Mouse (Mus musculus) MEL (cell line): ENCODE results near the gene Pdzd2. TPM values are rescaled to one million over a fixed set of nuclear protein-coding genes. Genes with fewer than 3 reads are reported as not detected.

Source experiments
- DNase-seq: peaks from one replicate; pipeline ENCODE4 v3.0.0; 2011; ENCODE audit warnings: low read depth, low spot score
- H3K27ac ChIP-seq: 2 replicates; pipeline ENCODE4 v1.5.1; 2012; ENCODE audit warnings: low read depth, mild to moderate bottlenecking, control low read depth, low read length, moderate library complexity; ENCODE audit not compliant: control insufficient read depth
- H3K27me3 ChIP-seq, 2 experiments: fragments of 150-350 bp in 1 of 2; sonication (generic) in 1 of 2; 2 replicates each; pipeline ENCODE4 v1.6.1; 2012; ENCODE audit warnings: low read length in 2 of 2, mild to moderate bottlenecking in 2 of 2, improper control_type of control experiment in 1 of 2, moderate library complexity in 1 of 2; ENCODE audit not compliant: insufficient read depth in 2 of 2, control insufficient read depth in 1 of 2
- H3K36me3 ChIP-seq, 2 experiments: 2 replicates each; pipeline ENCODE4 v1.6.1; 2012 to 2014; ENCODE audit warnings: low read length in 2 of 2, improper control_type of control experiment in 1 of 2, inconsistent platforms in 1 of 2, mild to moderate bottlenecking in 1 of 2; ENCODE audit not compliant: insufficient read depth in 2 of 2, control insufficient read depth in 1 of 2
- H3K4me1 ChIP-seq, 2 experiments: fragments of 150-350 bp in 1 of 2; sonication (generic) in 1 of 2; 2 replicates each; pipeline ENCODE4 v1.6.1; 2012; ENCODE audit warnings: low read length in 2 of 2, improper control_type of control experiment in 1 of 2, mild to moderate bottlenecking in 1 of 2; ENCODE audit not compliant: insufficient read depth in 2 of 2, control insufficient read depth in 1 of 2
- H3K4me3 ChIP-seq, 2 experiments: fragments of 150-350 bp in 1 of 2; sonication (generic) in 1 of 2; 2 replicates each; pipeline ENCODE4 v1.5.1; 2012; ENCODE audit warnings: low read depth in 2 of 2, low read length in 2 of 2, mild to moderate bottlenecking in 2 of 2, moderate library complexity in 2 of 2, control low read depth in 1 of 2, improper control_type of control experiment in 1 of 2; ENCODE audit not compliant: control insufficient read depth in 1 of 2, insufficient read depth in 1 of 2
- H3K79me2 ChIP-seq: 2 replicates; pipeline ENCODE4 v1.6.1; 2012; ENCODE audit warnings: mild to moderate bottlenecking, low read length, moderate library complexity; ENCODE audit not compliant: control insufficient read depth, poor library complexity, insufficient read depth
- H3K9ac ChIP-seq: 2 replicates; pipeline ENCODE4 v1.6.1; 2012; ENCODE audit warnings: low read depth, mild to moderate bottlenecking, control low read depth, low read length, moderate library complexity; ENCODE audit not compliant: control insufficient read depth, poor library complexity, severe bottlenecking
- H3K9me3 ChIP-seq: fragments of 150-350 bp; sonication (generic); replicated peaks from 2 replicates; pipeline ENCODE4 v1.6.1; 2012; ENCODE audit warnings: mild to moderate bottlenecking, low read length, improper control_type of control experiment, moderate library complexity; ENCODE audit not compliant: insufficient read depth
- BHLHE40 ChIP-seq: IDR thresholded peaks from 2 replicates; pipeline ENCODE4 v1.6.1; 2012; ENCODE audit warnings: low read depth, mild to moderate bottlenecking, inconsistent platforms, low read length, improper control_type of control experiment, borderline replicate concordance
- CTCF ChIP-seq, 3 experiments: IDR thresholded peaks in 2 of 3; conservative IDR thresholded peaks in 1 of 3; 2 replicates each; pipeline ENCODE4 v1.5.1; 2011 to 2012; ENCODE audit warnings: low read length in 3 of 3, low read depth in 2 of 3, mild to moderate bottlenecking in 2 of 3, improper control_type of control experiment in 1 of 3, inconsistent platforms in 1 of 3, mixed read lengths in 1 of 3, moderate library complexity in 1 of 3; ENCODE audit not compliant: control insufficient read depth in 1 of 3, insufficient read depth in 1 of 3, poor library complexity in 1 of 3, severe bottlenecking in 1 of 3
- E2F4 ChIP-seq: IDR thresholded peaks from 2 replicates; pipeline ENCODE4 v1.6.1; 2011; ENCODE audit warnings: low read depth, low read length, improper control_type of control experiment, borderline replicate concordance
- ELF1 ChIP-seq: IDR thresholded peaks from 2 replicates; pipeline ENCODE4 v1.6.1; 2014; ENCODE audit warnings: low read depth, mild to moderate bottlenecking, inconsistent platforms, low read length, improper control_type of control experiment, moderate library complexity
- EP300 ChIP-seq, 2 experiments: IDR thresholded peaks; 2 replicates each; pipeline ENCODE4 v1.6.1; 2011; ENCODE audit warnings: improper control_type of control experiment in 2 of 2, low read length in 2 of 2, low read depth in 1 of 2, mild to moderate bottlenecking in 1 of 2
- ETS1 ChIP-seq: IDR thresholded peaks from 2 replicates; pipeline ENCODE4 v1.6.1; 2012; ENCODE audit warnings: low read depth, mild to moderate bottlenecking, inconsistent platforms, low read length, improper control_type of control experiment, moderate library complexity
- GABPA ChIP-seq: IDR thresholded peaks from 2 replicates; pipeline ENCODE4 v1.6.1; 2012; ENCODE audit warnings: low read depth, mild to moderate bottlenecking, inconsistent platforms, low read length, improper control_type of control experiment, moderate library complexity
- GATA1 ChIP-seq: IDR thresholded peaks from 2 replicates; pipeline ENCODE4 v1.6.1; 2011; ENCODE audit warnings: low read depth, low read length, improper control_type of control experiment
- JUND ChIP-seq: IDR thresholded peaks from 2 replicates; pipeline ENCODE4 v1.6.1; 2011; ENCODE audit warnings: low read depth, mild to moderate bottlenecking, improper control_type of control experiment, low read length
- MAFK ChIP-seq: IDR thresholded peaks from 2 replicates; pipeline ENCODE4 v1.6.1; 2011; ENCODE audit warnings: low read depth, mild to moderate bottlenecking, low read length, improper control_type of control experiment, borderline replicate concordance
- MAX ChIP-seq: IDR thresholded peaks from 2 replicates; pipeline ENCODE4 v1.6.1; 2011; ENCODE audit warnings: low read length, improper control_type of control experiment
- MAZ ChIP-seq: IDR thresholded peaks from 2 replicates; pipeline ENCODE4 v1.6.1; 2012; ENCODE audit warnings: low read depth, mild to moderate bottlenecking, inconsistent platforms, low read length, improper control_type of control experiment
- MEF2A ChIP-seq: IDR thresholded peaks from 2 replicates; pipeline ENCODE4 v1.6.1; 2014; ENCODE audit warnings: low read depth, mild to moderate bottlenecking, inconsistent platforms, low read length, improper control_type of control experiment; ENCODE audit not compliant: poor library complexity, insufficient replicate concordance, severe bottlenecking; ENCODE audit errors: extremely low read depth
- MYB ChIP-seq: IDR thresholded peaks from 2 replicates; pipeline ENCODE4 v1.6.1; 2011; ENCODE audit warnings: mild to moderate bottlenecking, low read depth, low read length, improper control_type of control experiment
- NELFE ChIP-seq: IDR thresholded peaks from 2 replicates; pipeline ENCODE4 v1.6.1; 2011; ENCODE audit warnings: low read depth, low read length, improper control_type of control experiment
- NRF1 ChIP-seq: IDR thresholded peaks from 2 replicates; pipeline ENCODE4 v1.6.1; 2014; ENCODE audit warnings: low read depth, mild to moderate bottlenecking, inconsistent platforms, low read length, improper control_type of control experiment, moderate library complexity; ENCODE audit not compliant: poor library complexity, insufficient read depth, severe bottlenecking
- POLR2A ChIP-seq, 2 experiments: IDR thresholded peaks; 2 replicates each; pipeline ENCODE4 v1.6.1; 2011 to 2012; ENCODE audit warnings: low read length in 2 of 2, mild to moderate bottlenecking in 2 of 2, control low read depth in 1 of 2, improper control_type of control experiment in 1 of 2, low read depth in 1 of 2, moderate library complexity in 1 of 2; ENCODE audit not compliant: control insufficient read depth in 1 of 2, insufficient read depth in 1 of 2, poor library complexity in 1 of 2
- POLR2AphosphoS2 ChIP-seq: IDR thresholded peaks from 2 replicates; pipeline ENCODE4 v1.6.1; 2011; ENCODE audit warnings: low read length, improper control_type of control experiment
- POLR2AphosphoS5 ChIP-seq: IDR thresholded peaks from 2 replicates; pipeline ENCODE4 v1.6.1; 2012; ENCODE audit warnings: low read depth, borderline replicate concordance, mild to moderate bottlenecking, inconsistent platforms, low read length, moderate library complexity, mixed read lengths
- RAD21 ChIP-seq: IDR thresholded peaks from 2 replicates; pipeline ENCODE4 v1.6.1; 2011; ENCODE audit warnings: mild to moderate bottlenecking, low read depth, low read length, improper control_type of control experiment
- RCOR1 ChIP-seq: IDR thresholded peaks from 2 replicates; pipeline ENCODE4 v1.6.1; 2012; ENCODE audit warnings: low read depth, mild to moderate bottlenecking, inconsistent platforms, low read length, improper control_type of control experiment
- SIN3A ChIP-seq: IDR thresholded peaks from 2 replicates; pipeline ENCODE4 v1.6.1; 2012; ENCODE audit warnings: low read length, improper control_type of control experiment, inconsistent platforms
- TBP ChIP-seq: IDR thresholded peaks from 2 replicates; pipeline ENCODE4 v1.8.0; 2011; ENCODE audit warnings: low read depth, low read length, improper control_type of control experiment
- UBTF ChIP-seq: IDR thresholded peaks from 2 replicates; pipeline ENCODE4 v1.6.1; 2012; ENCODE audit warnings: low read depth, mild to moderate bottlenecking, inconsistent platforms, low read length, improper control_type of control experiment, moderate library complexity, borderline replicate concordance; ENCODE audit not compliant: insufficient read depth
- USF1 ChIP-seq: IDR thresholded peaks from 2 replicates; pipeline ENCODE4 v1.6.1; 2014; ENCODE audit warnings: low read depth, mild to moderate bottlenecking, inconsistent platforms, low read length, improper control_type of control experiment, moderate library complexity
- ZC3H11A ChIP-seq: IDR thresholded peaks from 2 replicates; pipeline ENCODE4 v1.6.1; 2012; ENCODE audit warnings: low read depth, mild to moderate bottlenecking, inconsistent platforms, low read length, improper control_type of control experiment
- ZKSCAN1 ChIP-seq: IDR thresholded peaks from 2 replicates; pipeline ENCODE4 v1.6.1; 2012; ENCODE audit warnings: low read depth, mild to moderate bottlenecking, inconsistent platforms, low read length, improper control_type of control experiment, moderate library complexity
- ZMIZ1 ChIP-seq: IDR thresholded peaks from 2 replicates; pipeline ENCODE4 v1.6.1; 2012; ENCODE audit warnings: low read depth, mild to moderate bottlenecking, inconsistent platforms, low read length, improper control_type of control experiment, moderate library complexity
- polyA plus RNA-seq, 2 experiments: library from polyadenylated mRNA; stranded (reverse) in 1 of 2; unstranded in 1 of 2; fragments of >175 nt in 1 of 2; fragments of >200 nt in 1 of 2; gene quantifications; 2 replicates each; pipeline versions ENCODE4 v1.2.1 to v1.2.4; 2012; ENCODE audit warnings: low replicate concordance in 2 of 2, low read depth in 1 of 2; ENCODE audit not compliant: insufficient read length in 2 of 2, insufficient read depth in 1 of 2, missing spikeins in 1 of 2
- total RNA-seq: library from RNA; depleted of rRNA; stranded (reverse); fragments of 300-350 nt; gene quantifications from 2 replicates; pipeline ENCODE4 v1.2.3, GENCODE M21; 2012

The Pdzd2 gene
- total and polyA plus RNA-seq, 3 experiments, result 0.15 to 0.33 TPM; not detected in 1

DNA sequence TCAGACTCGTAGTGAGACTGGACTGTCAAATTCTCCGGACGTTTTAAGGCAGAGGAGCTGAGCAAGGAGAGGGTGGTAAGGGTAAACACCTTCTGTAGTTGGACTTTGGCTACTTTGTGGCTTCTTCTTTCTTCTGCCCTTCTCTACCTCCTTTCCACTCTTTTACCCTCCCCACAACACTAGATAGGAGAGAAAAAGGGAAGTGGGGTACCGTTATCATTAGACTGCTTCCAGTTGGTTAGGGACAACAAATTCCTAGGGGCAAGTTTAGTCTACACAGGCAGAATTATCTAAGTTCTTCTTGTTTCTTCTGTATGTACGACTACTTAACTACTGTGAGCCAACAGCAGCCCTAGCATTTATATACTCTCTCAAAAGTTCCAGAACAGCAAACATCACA lies 334.1 kb downstream of the Pdzd2 start (continued):
- TF ChIP-seq ETS1 (peak; percentile 76), MAX (no peak)

DNA sequence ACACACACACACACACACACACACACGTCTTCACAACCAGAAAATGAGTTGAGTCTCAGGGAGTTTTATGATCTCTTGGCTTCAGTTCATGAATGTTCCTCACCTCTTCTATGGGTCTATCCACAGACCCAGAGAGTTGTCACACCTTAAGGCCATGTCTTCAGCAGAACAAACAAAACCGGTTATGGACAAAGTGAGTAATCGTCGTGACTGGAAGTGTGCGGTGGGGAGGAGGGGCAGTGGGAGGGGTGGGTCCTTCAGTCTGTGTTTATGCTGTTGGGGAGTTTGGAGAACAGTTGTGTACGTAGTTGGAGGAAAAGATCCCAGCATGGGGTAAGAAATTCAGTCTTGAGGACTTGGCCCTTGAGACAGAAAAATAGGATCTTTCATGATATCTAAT lies 342.7 kb downstream of the Pdzd2 start:
- Histone ChIP-seq H3K9me3 (no peaks in the 10 kb centered on the region), H3K36me3 (peaks cover 0 to 2% of the 10 kb centered on the region in 2 experiments; a peak in 1 of 4 replicates)
- DNase-seq, result no peak
- no peak for TF ChIP-seq GATA1
- TF ChIP-seq ZMIZ1, result no peak
- TF ChIP-seq POLR2AphosphoS5, result no peak
- no peak for TF ChIP-seq UBTF
- TF ChIP-seq GABPA, result no peak
- TF ChIP-seq BHLHE40, result no peak
- TF ChIP-seq MAZ, result no peak
- no peak for TF ChIP-seq ZC3H11A
- TF ChIP-seq POLR2AphosphoS2, result no peak
- TF ChIP-seq USF1, result no peak
- TF ChIP-seq POLR2A (IDR thresholded peaks at IDR 0.05; ENCODE audit: control insufficient read depth in 1 of 2, insufficient read depth in 1 of 2, low read depth in 1 of 2, low read length in 2 of 2, poor library complexity in 1 of 2), result no peak
- TF ChIP-seq ZKSCAN1, result no peak
- no peak for TF ChIP-seq TBP
- no peak for TF ChIP-seq ELF1
- TF ChIP-seq NRF1, result no peak
- TF ChIP-seq, all 39 proteins: peak for 0
- Histone ChIP-seq H3K27ac (no peak overlapping the region), H3K79me2 (no peaks in the 10 kb centered on the region), H3K4me3 (no peak overlapping the region), H3K27me3 (peaks cover 1 to 3% of the 10 kb centered on the region in 2 experiments; a peak in 3 of 4 replicates), H3K9ac (no peak overlapping the region), H3K4me1 (no peaks in the 10 kb centered on the region)

DNA sequence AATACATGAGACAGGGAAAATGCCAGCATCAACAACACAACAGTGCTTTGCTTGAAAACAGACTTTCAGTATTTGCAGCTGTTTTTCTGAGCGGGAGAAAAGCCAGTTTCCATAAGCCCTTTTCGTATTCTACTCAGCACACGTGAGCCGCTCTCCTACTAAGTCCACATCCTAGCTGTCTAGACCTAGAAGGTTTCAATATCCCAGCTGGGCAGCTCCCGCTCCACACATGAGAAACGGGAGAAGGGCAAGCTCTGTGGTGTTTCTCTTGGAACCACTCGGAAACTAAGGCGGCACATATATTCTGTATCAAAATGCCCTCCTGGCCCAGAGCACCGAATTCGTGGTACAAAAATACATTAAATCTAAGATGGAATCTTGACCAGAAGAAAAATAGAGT lies 345.0 kb downstream of the Pdzd2 start:
- Histone ChIP-seq H3K4me3 (no peak overlapping the region), H3K27me3 (peaks cover 1 to 3% of the 10 kb centered on the region in 2 experiments; a peak in 3 of 4 replicates), H3K4me1 (no peaks in the 10 kb centered on the region), H3K79me2 (no peaks in the 10 kb centered on the region)
- TF ChIP-seq BHLHE40 (no peak), MYB (no peak), TBP (no peak), MAX (no peak), RAD21 (no peak), E2F4 (no peak), EP300 (IDR thresholded peaks at IDR 0.05; ENCODE audit: low read depth in 1 of 2, low read length in 2 of 2) (no peak), MAFK (no peak), CTCF (IDR thresholded peaks at IDR 0.05 in 2 of 3, conservative IDR thresholded peaks at IDR 0.05 in 1 of 3; ENCODE audit: control insufficient read depth in 1 of 3, insufficient read depth in 1 of 3, low read depth in 2 of 3, low read length in 3 of 3, poor library complexity in 1 of 3, severe bottlenecking in 1 of 3) (no peak), NELFE (no peak), MEF2A (no peak), POLR2AphosphoS2 (no peak), SIN3A (no peak), RCOR1 (no peak), JUND (no peak)
- TF ChIP-seq, all 39 proteins: peak for 0
- H3K27ac ChIP-seq, result no peak overlapping the region
- DNase-seq, result no peak
- H3K36me3 ChIP-seq, result peaks cover 0 to 2% of the 10 kb centered on the region in 2 experiments; a peak in 1 of 4 replicates
- no peaks in the 10 kb centered on the region for H3K9me3 ChIP-seq
- H3K9ac ChIP-seq, result no peak overlapping the region
